In the genomic region with DNA sequence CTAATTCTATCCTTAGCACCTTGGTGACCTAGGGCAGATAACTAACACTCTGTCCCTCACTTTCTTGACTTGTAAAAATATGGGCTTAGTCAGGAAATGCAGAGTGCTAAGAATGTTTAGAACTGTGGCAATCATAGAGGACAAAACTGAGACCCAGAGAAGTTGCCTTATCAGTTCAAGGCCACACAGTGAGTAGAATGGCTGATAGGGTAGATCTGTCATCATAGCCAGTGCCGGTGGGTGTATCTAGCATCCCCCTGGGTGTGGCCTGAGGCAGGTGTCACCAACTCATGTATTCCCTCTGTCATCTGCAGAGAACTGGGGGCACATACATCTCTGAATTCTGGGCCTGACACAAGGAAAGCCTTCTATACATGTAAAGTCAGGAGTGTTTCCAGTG, we compare ENCODE assay signal across 1 mouse cellular context.
TF ChIP-seq lines count a peak whose summit lies in the region.

No protein-coding gene starts in this region.

TF ChIP-seq in MEL, 35 proteins besides CTCF, POLR2A, EP300 and RAD21 (continued from another document):
- TF ChIP-seq NELFE (IDR thresholded peaks at IDR 0.05; ENCODE audit: low read depth, low read length) (no peak; the same call in 1 of the 2 replicates), GATA1 (IDR thresholded peaks at IDR 0.05; ENCODE audit: low read depth, low read length) (peak; percentile 90), SMC3 (IDR thresholded peaks at IDR 0.05; ENCODE audit: low read depth, low read length) (no peak), USF1 (IDR thresholded peaks at IDR 0.05; ENCODE audit: low read depth, low read length) (no peak), E2F4 (IDR thresholded peaks at IDR 0.05; ENCODE audit: borderline replicate concordance, low read depth, low read length) (no peak), JUND (IDR thresholded peaks at IDR 0.05; ENCODE audit: low read depth, low read length) (no peak), CHD1 (IDR thresholded peaks at IDR 0.05; ENCODE audit: low read depth, low read length) (no peak), CHD2 (IDR thresholded peaks at IDR 0.05; ENCODE audit: low read length) (no peak), HCFC1 (IDR thresholded peaks at IDR 0.05; ENCODE audit: low read depth, low read length) (peak; percentile 29; the same call in 1 of the 2 replicates), MAZ (IDR thresholded peaks at IDR 0.05; ENCODE audit: low read depth, low read length) (0 out of 2 replicates have a peak, but pooled peaks have one; percentile 25), TAL1 (IDR thresholded peaks at IDR 0.05; ENCODE audit: low read length) (peak; percentile 41; the same call in 1 of the 2 replicates), RCOR1 (IDR thresholded peaks at IDR 0.05; ENCODE audit: low read depth, low read length) (peak; percentile 53), MYB (IDR thresholded peaks at IDR 0.05; ENCODE audit: low read depth, low read length) (0 out of 2 replicates have a peak, but pooled peaks have one; percentile 38), MYC (IDR thresholded peaks at IDR 0.05; ENCODE audit: low read depth, low read length) (no peak), MAX (IDR thresholded peaks at IDR 0.05; ENCODE audit: low read length) (peak; percentile 16; the same call in 1 of the 2 replicates), ZMIZ1 (IDR thresholded peaks at IDR 0.05; ENCODE audit: low read depth, low read length) (no peak), SIN3A (IDR thresholded peaks at IDR 0.05; ENCODE audit: low read length) (peak; percentile 78), MAFK (IDR thresholded peaks at IDR 0.05; ENCODE audit: borderline replicate concordance, low read depth, low read length) (no peak), KAT2A (conservative IDR thresholded peaks at IDR 0.05; ENCODE audit: low read depth, low read length) (no peak), NRF1 (IDR thresholded peaks at IDR 0.05; ENCODE audit: insufficient read depth, low read depth, low read length, poor library complexity, severe bottlenecking) (no peak), POLR2AphosphoS2 (IDR thresholded peaks at IDR 0.05; ENCODE audit: low read length) (no peak)
